In genomic region chr6:135828976-135829375, GRCm38 (mm10) we compare ENCODE assay signal across 23 mouse cellular contexts.
DNase-seq lines count a peak whose midpoint lies in the region; ATAC-seq and TF ChIP-seq lines count a peak whose summit lies in the region.
"Had no signal": no experiment of that assay in that cellular context is flagged by ENCODE, and none has a peak within 500 bp of the region (broad histone marks: within the 10 kb centered on the region; RNA-seq: fewer than 3 reads in every experiment).

No protein-coding gene starts in this region.

- H3K4me1 ChIP-seq in forebrain, embryonic 15.5 days = 0 out of 2 replicates have a peak, but pooled peaks cover 8% of the 10 kb centered on the region
- H3K4me1 ChIP-seq in forebrain, embryonic 13.5 days = peaks cover 3% of the 10 kb centered on the region; the same call in 1 of the 2 replicates
- H3K4me1 ChIP-seq: heart, embryonic 15.5 days; hindbrain, embryonic 15.5 days; liver, embryonic 15.5 days; megakaryocyte, embryonic 14.5 days; midbrain, embryonic 13.5 days; neural tube, embryonic 12.5 days had no signal

- 0 out of 2 replicates have a peak, but pooled peaks have one; percentile 19 for ATAC-seq in forebrain, embryonic 15.5 days (replicated peaks)
- no peak for ATAC-seq in forebrain, embryonic 13.5 days
- ATAC-seq: midbrain, embryonic 13.5 days had no signal

- no peak overlapping the region for H3K4me2 ChIP-seq in forebrain, embryonic 15.5 days (replicated peaks)
- H3K4me2 ChIP-seq in forebrain, embryonic 13.5 days = no peak overlapping the region
- H3K4me2 ChIP-seq: heart, embryonic 15.5 days; hindbrain, embryonic 15.5 days; liver, embryonic 15.5 days; midbrain, embryonic 13.5 days; neural tube, embryonic 12.5 days had no signal

- peak; percentile 21 to 31 for DNase-seq in cerebellum, postnatal 14 days
- no peak for DNase-seq in cerebellum, adult 11 months
- DNase-seq in left cerebral cortex, adult 2 months (ENCODE audit: extremely low spot score in 1 of 2, low spot score in 2 of 2) = no peak
- DNase-seq in left cerebral cortex, postnatal 10 days (ENCODE audit: extremely low spot score in 1 of 2, low spot score in 2 of 2) = no peak
- DNase-seq in retina, embryonic 14.5 days (ENCODE audit: low spot score) = peak; percentile 34
- no peak for DNase-seq in retina, postnatal 1 day
- DNase-seq: adrenal gland, postnatal 25 days; cerebellum, adult 11-12 months; gastrocnemius, postnatal 36 days; kidney, adult 2 months; liver; thymus, adult 18-20 months; thymus, postnatal 4 days had no signal

- H3K27ac ChIP-seq in forebrain, embryonic 15.5 days (replicated peaks) = no peak overlapping the region
- no peak overlapping the region for H3K27ac ChIP-seq in forebrain, embryonic 13.5 days
- H3K27ac ChIP-seq in left cerebral cortex, adult 2 months = peak overlapping the region; percentile 86
- H3K27ac ChIP-seq: heart, embryonic 15.5 days; hindbrain, embryonic 15.5 days; kidney, postnatal 0 days; limb, embryonic 10.5 days; liver, embryonic 15.5 days; midbrain, embryonic 13.5 days; neural tube, embryonic 12.5 days had no signal

- no peaks in the 10 kb centered on the region for H3K36me3 ChIP-seq in forebrain, embryonic 15.5 days
- H3K36me3 ChIP-seq in forebrain, embryonic 13.5 days (ENCODE audit: poor library complexity, severe bottlenecking) = no peaks in the 10 kb centered on the region
- H3K36me3 ChIP-seq: heart, embryonic 15.5 days; hindbrain, embryonic 15.5 days; limb, embryonic 10.5 days; liver, embryonic 15.5 days; midbrain, embryonic 13.5 days; neural tube, embryonic 12.5 days had no signal

- no peak overlapping the region for H3K9ac ChIP-seq in forebrain, embryonic 15.5 days (replicated peaks)
- H3K9ac ChIP-seq in forebrain, embryonic 13.5 days = no peak overlapping the region
- H3K9ac ChIP-seq: heart, embryonic 15.5 days; hindbrain, embryonic 15.5 days; liver, embryonic 15.5 days; midbrain, embryonic 13.5 days; neural tube, embryonic 12.5 days had no signal

- H3K27me3 ChIP-seq in forebrain, embryonic 15.5 days = no peaks in the 10 kb centered on the region
- H3K27me3 ChIP-seq in forebrain, embryonic 13.5 days = no peaks in the 10 kb centered on the region
- H3K27me3 ChIP-seq: heart, embryonic 15.5 days; hindbrain, embryonic 15.5 days; liver, embryonic 15.5 days; megakaryocyte, embryonic 14.5 days; midbrain, embryonic 13.5 days; neural tube, embryonic 12.5 days had no signal

- WGBS in forebrain, embryonic 15.5 days = 23% methylated on average over 4 of the region's 4 CpGs
- 38% methylated on average over 4 of the region's 4 CpGs for WGBS in forebrain, embryonic 13.5 days

- no peak overlapping the region for H3K4me3 ChIP-seq in forebrain, embryonic 15.5 days
- no peak overlapping the region for H3K4me3 ChIP-seq in forebrain, embryonic 13.5 days
- no peak overlapping the region for H3K4me3 ChIP-seq in left cerebral cortex, adult 2 months
- H3K4me3 ChIP-seq: heart, embryonic 15.5 days; hindbrain, embryonic 15.5 days; limb, embryonic 10.5 days; liver, embryonic 15.5 days; megakaryocyte, embryonic 14.5 days; midbrain, embryonic 13.5 days; neural tube, embryonic 12.5 days had no signal

- intact Hi-C loops in left cerebral cortex, adult 2 months (cut with DNase I) = loop anchor here (2.0 to 10.0 kb wide), 5 partner anchors 87 to 414 kb away; no protein-coding TSS in a partner anchor
- intact Hi-C loops in left cerebral cortex, postnatal 10 days (cut with DNase I) = loop anchor here (5.0 kb wide), 1 partner anchor 387 kb away; no protein-coding TSS in a partner anchor

- TF ChIP-seq CTCF in left cerebral cortex, adult 2 months (IDR thresholded peaks at IDR 0.05) = no peak

- H3K9me3 ChIP-seq in forebrain, embryonic 15.5 days = no peaks in the 10 kb centered on the region
- no peaks in the 10 kb centered on the region for H3K9me3 ChIP-seq in forebrain, embryonic 13.5 days (replicated peaks)
- H3K9me3 ChIP-seq: heart, embryonic 15.5 days; hindbrain, embryonic 15.5 days; limb, embryonic 10.5 days; liver, embryonic 15.5 days; megakaryocyte, embryonic 14.5 days; midbrain, embryonic 13.5 days; neural tube, embryonic 12.5 days had no signal

Comparison
In these comparisons a context has a peak if more than half of its experiments do, and no peak if none do; other contexts are left out.
1. DNase-seq: peak in cerebellum, postnatal 14 days (2 of 2) and retina, embryonic 14.5 days (single experiment); none in cerebellum, adult 11 months (single experiment), left cerebral cortex, adult 2 months (0 of 2), left cerebral cortex, postnatal 10 days (0 of 2) and retina, postnatal 1 day (single experiment).